Mouse (Mus musculus): Measurements from ENCODE around the gene Retreg1.

- TF ChIP-seq CTCF (conservative IDR thresholded peaks at IDR 0.05; ENCODE audit: low read length) = no peak
- TF ChIP-seq NANOG (IDR thresholded peaks at IDR 0.05; ENCODE audit: borderline replicate concordance, low read length) = no peak
- no peak for TF ChIP-seq POU5F1 (IDR thresholded peaks at IDR 0.05; ENCODE audit: borderline replicate concordance, low read length)
These were observed 30.6 kb downstream of the Retreg1 start for GRCm38 (mm10) chr15:25873536-25873935.

Data from E14TG2a.4 (cell line).